Mouse (Mus musculus) lung, embryonic 14.5 days (tissue): ENCODE data around the gene A4galt. TPM values are rescaled to one million over a fixed set of nuclear protein-coding genes. Genes with fewer than 3 reads are reported as not detected.
A peak's percentile ranks its signal among the peaks of the same experiment; 100 is the strongest.

Source experiments
- ATAC-seq: fragments of 200-750 bp; cut with Nextera tagmentation; 2 replicates; pipeline ENCODE4 v1.8.0; 2017; ENCODE audit warnings: mild to moderate bottlenecking, moderate TSS enrichment, moderate library complexity; ENCODE audit not compliant: insufficient read depth
- DNase-seq: peaks from one replicate; pipeline ENCODE4 v3.0.0-alpha.2; 2015
- H3K27ac ChIP-seq: fragments of 300-500 bp; sonication (generic); 2 replicates; pipeline ENCODE4 v1.5.1; 2014; ENCODE audit warnings: low read depth, mild to moderate bottlenecking, moderate library complexity
- H3K27me3 ChIP-seq: fragments of 300-500 bp; sonication (generic); 2 replicates; pipeline ENCODE4 v1.6.1; 2014; ENCODE audit warnings: low read length, control low read depth; ENCODE audit not compliant: insufficient read depth
- H3K36me3 ChIP-seq: fragments of 300-500 bp; sonication (generic); 2 replicates; pipeline ENCODE4 v1.6.1; 2014; ENCODE audit warnings: control low read depth; ENCODE audit not compliant: insufficient read depth
- H3K4me1 ChIP-seq: fragments of 300-500 bp; sonication (generic); 2 replicates; pipeline ENCODE4 v1.6.1; 2014; ENCODE audit warnings: antibody characterized with exemption, control low read depth; ENCODE audit not compliant: insufficient read depth
- H3K4me2 ChIP-seq: fragments of 300-500 bp; sonication (generic); 2 replicates; pipeline ENCODE4 v1.6.1; 2014; ENCODE audit warnings: mild to moderate bottlenecking
- H3K4me3 ChIP-seq: fragments of 300-500 bp; sonication (generic); 2 replicates; pipeline ENCODE4 v1.5.1; 2014; ENCODE audit warnings: low read depth, low read length
- H3K9ac ChIP-seq: fragments of 300-500 bp; sonication (generic); 2 replicates; pipeline ENCODE4 v1.6.1; 2014
- H3K9me3 ChIP-seq: fragments of 300-500 bp; sonication (generic); 2 replicates; pipeline ENCODE4 v1.6.1; 2016; ENCODE audit warnings: low read depth, low read length, control low read depth
- CTCF ChIP-seq: IDR thresholded peaks from 2 replicates; pipeline ENCODE4 v1.5.1; 2016; ENCODE audit warnings: antibody characterized with exemption, low read depth
- WGBS: fragments of 180-500 bp; shearing (Covaris S2); extraction: QIAGEN DNeasy Blood & Tissue Kit; methylation state at CpG from one replicate; pipeline ENCODE4 v1.1.7; 2014; 5-methylcytosine and 5-hydroxymethylcytosine counted together
- polyA plus RNA-seq: library from polyadenylated mRNA; unstranded; fragments of >200 nt; fragmentation: Nextera tagmentation; extraction: Ambion mirVana; gene quantifications from 2 replicates; pipeline ENCODE4 v1.2.1, GENCODE M21; 2014

The A4galt gene
- polyA plus RNA-seq, 1 experiment from 2014 or later: 2.4 TPM

DNA sequence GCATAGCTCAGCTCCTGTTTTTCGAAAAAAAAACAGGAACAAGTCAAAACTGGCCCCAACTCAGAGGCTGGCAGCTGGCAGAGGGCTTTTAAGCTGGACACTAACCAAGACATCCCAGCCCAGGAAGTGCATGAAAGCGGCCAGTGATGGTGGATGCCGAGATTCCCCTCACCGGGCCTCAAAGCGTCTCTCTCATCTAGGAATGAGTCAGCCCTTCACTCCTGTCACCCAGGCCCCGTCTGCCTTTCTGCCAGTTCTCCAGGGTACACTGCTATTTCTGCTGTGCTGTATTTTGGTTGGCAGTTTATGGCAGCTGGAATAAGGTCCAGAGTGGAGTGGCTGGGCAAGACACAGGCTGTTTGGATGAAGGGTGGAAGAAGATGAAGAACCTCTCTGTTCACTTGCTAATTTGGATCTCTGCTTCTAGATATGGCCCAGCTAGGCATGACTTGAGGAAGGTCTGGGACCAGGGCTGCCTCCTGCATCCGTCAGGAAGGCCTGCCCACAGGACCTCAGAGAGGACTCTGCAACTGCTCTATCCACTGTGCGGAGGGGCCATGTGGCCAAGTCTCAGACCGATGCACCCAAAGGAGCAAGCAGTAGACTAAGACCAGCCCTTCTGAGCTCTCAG lies 27.3 kb downstream of the A4galt start:
- 36% methylated on average over 9 of the region's 9 CpGs for WGBS

GRCm38 (mm10) chr15:83223208-83223962 lies 28.2 kb downstream of the A4galt start:
- H3K9ac ChIP-seq: peak overlapping the region; percentile 6; the same call in 1 of the 2 replicates
- peak; percentile 92 for DNase-seq

More for the DNA sequence above, 27.3 kb downstream of the A4galt start:
- Histone ChIP-seq H3K36me3 (no peaks in the 10 kb centered on the region), H3K4me3 (no peak overlapping the region), H3K9me3 (no peaks in the 10 kb centered on the region), H3K4me1 (peaks cover 20% of the 10 kb centered on the region), H3K27me3 (no peaks in the 10 kb centered on the region), H3K27ac (peak overlapping the region; percentile 97), H3K4me2 (peak overlapping the region; percentile 39; the same call in 1 of the 2 replicates), H3K9ac (peak overlapping the region; percentile 6; the same call in 1 of the 2 replicates)
- ATAC-seq (peak; percentile 14; the same call in 1 of the 2 replicates), DNase-seq (peak; percentile 74)
- no peak for TF ChIP-seq CTCF

GRCm38 (mm10) chr15:83221721-83222120 lies 29.9 kb downstream of the A4galt start:
- H3K4me2 ChIP-seq: no peak overlapping the region
- H3K4me1 ChIP-seq: peaks cover 20% of the 10 kb centered on the region
- H3K9me3 ChIP-seq: no peaks in the 10 kb centered on the region
- no peaks in the 10 kb centered on the region for H3K27me3 ChIP-seq
- no peak overlapping the region for H3K9ac ChIP-seq
- no peaks in the 10 kb centered on the region for H3K36me3 ChIP-seq
- WGBS: 75% methylated on average over 4 of the region's 4 CpGs
- no peak for TF ChIP-seq CTCF
- ATAC-seq: no peak
- no peak overlapping the region for H3K4me3 ChIP-seq
- H3K27ac ChIP-seq: no peak overlapping the region
- no peak for DNase-seq

More at GRCm38 (mm10) chr15:83223208-83223962, 28.2 kb downstream of the A4galt start:
- Histone ChIP-seq H3K36me3 (no peaks in the 10 kb centered on the region), H3K4me2 (peak overlapping the region; percentile 39), H3K27me3 (no peaks in the 10 kb centered on the region), H3K4me1 (peaks cover 20% of the 10 kb centered on the region), H3K9me3 (no peaks in the 10 kb centered on the region), H3K4me3 (no peak overlapping the region), H3K27ac (peak overlapping the region; percentile 97)
- peak; percentile 96 for ATAC-seq
- no peak for TF ChIP-seq CTCF
- 10% methylated on average over 11 of the region's 11 CpGs for WGBS

DNA sequence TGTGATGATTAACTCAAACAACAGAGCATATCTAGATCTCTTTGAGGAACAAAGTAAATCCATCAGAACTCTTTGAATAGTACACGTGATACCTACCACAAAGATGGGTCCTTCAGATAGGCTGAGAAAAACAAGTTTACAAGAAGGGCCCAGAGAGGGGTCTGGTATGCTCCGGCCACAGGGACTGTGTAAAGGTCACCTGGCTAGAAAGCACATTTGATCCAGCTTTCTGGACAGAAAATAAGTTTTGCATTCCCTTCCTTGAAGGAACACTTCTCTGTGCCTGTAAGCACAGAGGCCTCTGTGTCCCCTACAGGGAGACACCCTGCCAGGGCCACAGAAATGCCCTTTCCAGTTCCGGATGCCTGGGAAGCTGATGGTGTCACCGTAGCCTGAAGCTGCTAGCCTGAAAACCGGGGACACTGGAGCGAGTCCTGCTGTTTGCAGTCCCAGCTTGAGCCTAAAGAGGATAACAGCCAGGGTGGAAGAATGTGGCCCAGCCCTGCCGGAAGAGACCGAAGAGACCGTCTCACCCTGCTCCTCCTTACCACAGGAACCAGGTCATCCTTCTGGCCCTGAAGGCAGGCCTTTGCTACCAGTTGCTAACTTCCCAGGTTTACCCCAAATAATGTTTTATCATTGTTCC lies 31.1 kb downstream of the A4galt start:
- no peak for TF ChIP-seq CTCF
- no peak overlapping the region for H3K4me3 ChIP-seq
- no peaks in the 10 kb centered on the region for H3K9me3 ChIP-seq
- H3K27ac ChIP-seq: no peak overlapping the region; the same call in 1 of the 2 replicates
- no peaks in the 10 kb centered on the region for H3K36me3 ChIP-seq
- H3K4me1 ChIP-seq: peaks cover 20% of the 10 kb centered on the region
- H3K4me2 ChIP-seq: no peak overlapping the region
- ATAC-seq: no peak
- no peaks in the 10 kb centered on the region for H3K27me3 ChIP-seq
- H3K9ac ChIP-seq: no peak overlapping the region
- DNase-seq: no peak
- 47% methylated on average over 9 of the region's 9 CpGs for WGBS

- Histone ChIP-seq H3K27ac (peak overlapping the region; percentile 83), H3K9ac (no peak overlapping the region), H3K4me1 (no peaks in the 10 kb centered on the region), H3K4me2 (no peak overlapping the region), H3K27me3 (no peaks in the 10 kb centered on the region), H3K36me3 (no peaks in the 10 kb centered on the region), H3K9me3 (no peaks in the 10 kb centered on the region), H3K4me3 (no peak overlapping the region)
- no peak for TF ChIP-seq CTCF
- DNase-seq: peak; percentile 71
- WGBS: 32% methylated on average over 5 of the region's 5 CpGs
- peak; percentile 80 for ATAC-seq
Measured at GRCm38 (mm10) chr15:83215322-83216216, 36.0 kb downstream of the A4galt start.

DNA sequence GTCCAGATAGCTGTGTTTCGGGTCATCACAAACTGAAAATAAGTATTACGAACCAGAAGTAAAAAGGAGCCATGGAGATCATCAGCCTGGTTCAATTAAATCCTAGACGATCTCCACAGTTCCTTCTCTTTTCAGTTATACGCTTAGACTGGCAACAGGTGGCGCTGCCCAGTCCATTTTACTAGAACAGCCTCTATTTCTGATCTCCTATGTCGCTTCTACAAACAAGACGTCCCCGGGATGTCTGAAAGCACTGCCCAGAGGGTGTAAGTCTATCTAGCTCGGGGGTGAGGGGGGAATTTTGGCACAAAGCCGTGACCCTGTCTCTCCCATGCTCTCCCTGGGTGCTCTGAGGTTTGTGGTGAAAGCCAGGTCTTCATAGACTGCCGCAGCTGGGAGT lies 41.3 kb downstream of the A4galt start:
- peak overlapping the region; percentile 21; the same call in 1 of the 2 replicates for H3K9ac ChIP-seq
- WGBS: 17% methylated on average over 11 of the region's 11 CpGs
- 0 out of 2 replicates have a peak, but pooled peaks cover 2% of the 10 kb centered on the region for H3K4me1 ChIP-seq
- H3K9me3 ChIP-seq: no peaks in the 10 kb centered on the region
- H3K4me2 ChIP-seq: peak overlapping the region; percentile 54
- peak overlapping the region; percentile 7 for H3K4me3 ChIP-seq
- no peaks in the 10 kb centered on the region for H3K27me3 ChIP-seq
- peak; percentile 84 for DNase-seq
- peak; percentile 47 for ATAC-seq
- peak; percentile 74 for TF ChIP-seq CTCF
- no peaks in the 10 kb centered on the region for H3K36me3 ChIP-seq
- H3K27ac ChIP-seq: no peak overlapping the region
